Mouse (Mus musculus) hindbrain, embryonic 11.5 days (tissue): Measurements from ENCODE around the gene Skap1. TPM values are rescaled to one million over a fixed set of nuclear protein-coding genes. Genes with fewer than 3 reads are reported as not detected.

Experiments
- ATAC-seq: fragments of 200-750 bp; cut with Nextera tagmentation; 2 replicates; pipeline ENCODE4 v1.8.0; 2017; ENCODE audit warnings: mild to moderate bottlenecking, moderate TSS enrichment, moderate library complexity; ENCODE audit not compliant: low FRiP score
- DNase-seq: peaks from one replicate; pipeline ENCODE4 v3.0.0-alpha.2; 2015; ENCODE audit warnings: low spot score
- H3K27ac ChIP-seq: fragments of 300-500 bp; sonication (generic); 2 replicates; pipeline ENCODE4 v1.5.1; 2014; ENCODE audit warnings: mild to moderate bottlenecking, low read depth, low read length
- H3K27me3 ChIP-seq: fragments of 300-500 bp; sonication (generic); 2 replicates; pipeline ENCODE4 v1.6.1; 2014; ENCODE audit warnings: mild to moderate bottlenecking, low read length, moderate library complexity, mixed read lengths; ENCODE audit not compliant: control insufficient read depth, insufficient read depth
- H3K36me3 ChIP-seq: fragments of 300-500 bp; sonication (generic); 2 replicates; pipeline ENCODE4 v1.6.1; 2014; ENCODE audit warnings: mild to moderate bottlenecking, low read length, moderate library complexity, mixed read lengths; ENCODE audit not compliant: control insufficient read depth, insufficient read depth
- H3K4me1 ChIP-seq: fragments of 300-500 bp; sonication (generic); replicated peaks from 2 replicates; pipeline ENCODE4 v1.6.1; 2014; ENCODE audit warnings: low read length, mixed read lengths; ENCODE audit not compliant: control insufficient read depth, insufficient read depth
- H3K4me2 ChIP-seq: fragments of 300-500 bp; sonication (generic); replicated peaks from 2 replicates; pipeline ENCODE4 v1.6.1; 2014; ENCODE audit warnings: mild to moderate bottlenecking, low read depth, low read length
- H3K4me3 ChIP-seq: fragments of 300-500 bp; sonication (generic); 2 replicates; pipeline ENCODE4 v1.5.1; 2014; ENCODE audit warnings: low read depth, low read length
- H3K9ac ChIP-seq: fragments of 300-500 bp; sonication (generic); 2 replicates; pipeline ENCODE4 v1.6.1; 2014; ENCODE audit warnings: low read depth, low read length
- H3K9me3 ChIP-seq: fragments of 300-500 bp; sonication (generic); 2 replicates; pipeline ENCODE4 v1.6.1; 2016; ENCODE audit warnings: low read length; ENCODE audit not compliant: control insufficient read depth
- WGBS: fragments of 180-500 bp; shearing (Covaris S2); extraction: QIAGEN DNeasy Blood & Tissue Kit; methylation state at CpG from one replicate; pipeline ENCODE4 v1.1.7; 2014; 5-methylcytosine and 5-hydroxymethylcytosine counted together
- polyA plus RNA-seq: library from polyadenylated mRNA; unstranded; fragments of >200 nt; fragmentation: Nextera tagmentation; extraction: Ambion mirVana; gene quantifications from 2 replicates; pipeline ENCODE4 v1.2.1, GENCODE M21; 2014

Skap1 gene
- polyA plus RNA-seq, 1 experiment from 2014 or later, result 0.85 TPM

GRCm38 (mm10) chr11:96767096-96767495, 302.7 kb downstream of the Skap1 start:
- Histone ChIP-seq H3K4me3 (no peak overlapping the region), H3K4me1 (peaks cover 7% of the 10 kb centered on the region), H3K9ac (no peak overlapping the region), H3K27ac (peak overlapping the region; percentile 72), H3K9me3 (no peaks in the 10 kb centered on the region), H3K27me3 (no peaks in the 10 kb centered on the region), H3K4me2 (no peak overlapping the region), H3K36me3 (peaks cover 16% of the 10 kb centered on the region)
- WGBS, result 21% methylated on average over 7 of the region's 7 CpGs
- ATAC-seq, result peak; percentile 73
- peak; percentile 67 for DNase-seq

- Histone ChIP-seq H3K9ac (peak overlapping the region; percentile 31; the same call in 1 of the 2 replicates), H3K4me3 (no peak overlapping the region), H3K4me2 (no peak overlapping the region), H3K4me1 (peaks cover 7% of the 10 kb centered on the region), H3K27me3 (no peaks in the 10 kb centered on the region), H3K27ac (peak overlapping the region; percentile 72), H3K9me3 (no peaks in the 10 kb centered on the region), H3K36me3 (peaks cover 16% of the 10 kb centered on the region)
- ATAC-seq (no peak), DNase-seq (no peak)
- WGBS, result 73% methylated on average over 9 of the region's 9 CpGs
These were observed 303.8 kb downstream of the Skap1 start for GRCm38 (mm10) chr11:96768240-96768639.

- no peak for DNase-seq
- no peak for ATAC-seq
- Histone ChIP-seq H3K9me3 (no peaks in the 10 kb centered on the region), H3K27ac (no peak overlapping the region), H3K4me1 (peaks cover 7% of the 10 kb centered on the region), H3K9ac (no peak overlapping the region), H3K36me3 (peaks cover 16% of the 10 kb centered on the region), H3K27me3 (no peaks in the 10 kb centered on the region), H3K4me2 (no peak overlapping the region), H3K4me3 (no peak overlapping the region)
- 92% methylated on average over 9 of the region's 9 CpGs for WGBS
These were observed 307.0 kb downstream of the Skap1 start for GRCm38 (mm10) chr11:96771274-96771975.

GRCm38 (mm10) chr11:96772413-96772812, 308.0 kb downstream of the Skap1 start:
- DNase-seq (no peak), ATAC-seq (no peak)
- no peak overlapping the region for H3K4me3 ChIP-seq
- H3K4me2 ChIP-seq, result no peak overlapping the region
- peaks cover 16% of the 10 kb centered on the region for H3K36me3 ChIP-seq
- WGBS, result 90% methylated on average over 9 of the region's 9 CpGs
- no peaks in the 10 kb centered on the region for H3K27me3 ChIP-seq
- H3K4me1 ChIP-seq, result peaks cover 5% of the 10 kb centered on the region
- H3K27ac ChIP-seq, result no peak overlapping the region
- no peaks in the 10 kb centered on the region for H3K9me3 ChIP-seq
- H3K9ac ChIP-seq, result no peak overlapping the region

- 96% methylated on average over 3 of the region's 3 CpGs for WGBS
- ATAC-seq, result no peak
These were observed 310.1 kb downstream of the Skap1 start for GRCm38 (mm10) chr11:96774536-96774935.

GRCm38 (mm10) chr11:96775063-96775462, 310.7 kb downstream of the Skap1 start:
- Histone ChIP-seq H3K27me3 (no peaks in the 10 kb centered on the region), H3K4me1 (peaks cover 2% of the 10 kb centered on the region; the same call in 1 of the 2 replicates), H3K9ac (no peak overlapping the region), H3K4me3 (no peak overlapping the region), H3K27ac (no peak overlapping the region), H3K9me3 (no peaks in the 10 kb centered on the region), H3K4me2 (no peak overlapping the region), H3K36me3 (peaks cover 7% of the 10 kb centered on the region)
- 88% methylated on average over 8 of the region's 8 CpGs for WGBS
- ATAC-seq, result no peak
- DNase-seq, result no peak

More at GRCm38 (mm10) chr11:96774536-96774935, 310.1 kb downstream of the Skap1 start:
- Histone ChIP-seq H3K4me1 (peaks cover 2% of the 10 kb centered on the region; the same call in 1 of the 2 replicates), H3K4me2 (no peak overlapping the region), H3K4me3 (no peak overlapping the region), H3K36me3 (peaks cover 7% of the 10 kb centered on the region), H3K27ac (no peak overlapping the region), H3K27me3 (no peaks in the 10 kb centered on the region), H3K9ac (no peak overlapping the region), H3K9me3 (no peaks in the 10 kb centered on the region)
- no peak for DNase-seq

- no peaks in the 10 kb centered on the region for H3K27me3 ChIP-seq
- H3K4me1 ChIP-seq, result peaks cover 2% of the 10 kb centered on the region; the same call in 1 of the 2 replicates
- no peak overlapping the region for H3K9ac ChIP-seq
- no peak overlapping the region for H3K4me3 ChIP-seq
- DNase-seq (no peak), ATAC-seq (no peak)
- H3K9me3 ChIP-seq, result no peaks in the 10 kb centered on the region
- H3K4me2 ChIP-seq, result no peak overlapping the region
- H3K27ac ChIP-seq, result no peak overlapping the region
- 82% methylated on average over 7 of the region's 7 CpGs for WGBS
- H3K36me3 ChIP-seq, result peaks cover 2% of the 10 kb centered on the region
These were observed 311.3 kb downstream of the Skap1 start for GRCm38 (mm10) chr11:96775665-96776064.

- H3K27me3 ChIP-seq, result no peaks in the 10 kb centered on the region
- H3K4me3 ChIP-seq, result 0 out of 2 replicates have a peak overlapping the region, but pooled peaks have one; percentile 69
- no peaks in the 10 kb centered on the region for H3K36me3 ChIP-seq
- 61% methylated on average over 3 of the region's 3 CpGs for WGBS
- no peak for ATAC-seq
- H3K4me2 ChIP-seq, result peak overlapping the region; percentile 80; the same call in 1 of the 2 replicates
- peaks cover 2% of the 10 kb centered on the region; the same call in 1 of the 2 replicates for H3K4me1 ChIP-seq
- no peak overlapping the region for H3K9ac ChIP-seq
- H3K9me3 ChIP-seq, result no peaks in the 10 kb centered on the region
- H3K27ac ChIP-seq, result no peak overlapping the region
- DNase-seq, result no peak
These were observed 311.7 kb downstream of the Skap1 start for GRCm38 (mm10) chr11:96776068-96776467.
